Mouse (Mus musculus) cerebellum, postnatal 36 days (tissue): ENCODE measurements around the gene Sbno1.

Source experiments
- DNase-seq, 2 experiments: peaks; one replicate each; pipeline ENCODE4 v3.0.0; 2021 to 2022; ENCODE audit warnings: mixed read lengths in 2 of 2

Sbno1 gene

GRCm38 (mm10) chr5:124444208-124444607 lies 18.4 kb upstream of the Sbno1 start:
- DNase-seq = no peak

GRCm38 (mm10) chr5:124442628-124443027 lies 16.8 kb upstream of the Sbno1 start:
- DNase-seq = no peak

GRCm38 (mm10) chr5:124440094-124440701 lies 14.4 kb upstream of the Sbno1 start:
- DNase-seq = peak in 1 of 2 experiments; percentile 63

GRCm38 (mm10) chr5:124439447-124440093 lies 13.8 kb upstream of the Sbno1 start, which contains the start of gene Kmt5a:
Gene Kmt5a (plus strand): TSS chr5:124439930.
- DNase-seq = peak; percentile 96

- no peak for DNase-seq
Measured at GRCm38 (mm10) chr5:124438746-124439145, 12.9 kb upstream of the Sbno1 start.

GRCm38 (mm10) chr5:124438229-124438628 lies 12.4 kb upstream of the Sbno1 start:
- DNase-seq = no peak

GRCm38 (mm10) chr5:124433048-124433447 lies 7.2 kb upstream of the Sbno1 start:
- DNase-seq = no peak

GRCm38 (mm10) chr5:124432398-124433012 lies 6.7 kb upstream of the Sbno1 start:
- peak; percentile 70 to 83 for DNase-seq

- no peak for DNase-seq
Measured at GRCm38 (mm10) chr5:124426475-124427071, 772 bp upstream of the Sbno1 start.

- DNase-seq = peak in 1 of 2 experiments; percentile 41
Measured at GRCm38 (mm10) chr5:124424723-124425411, 934 bp downstream of the Sbno1 start.

- no peak for DNase-seq
Measured at GRCm38 (mm10) chr5:124424200-124424722, 1.5 kb downstream of the Sbno1 start.

GRCm38 (mm10) chr5:124421786-124422185 lies 4.0 kb downstream of the Sbno1 start:
- DNase-seq = no peak

- DNase-seq = no peak
Measured at GRCm38 (mm10) chr5:124418903-124419302, 6.9 kb downstream of the Sbno1 start.

GRCm38 (mm10) chr5:124412163-124412562 lies 13.6 kb downstream of the Sbno1 start:
- no peak for DNase-seq

- DNase-seq = no peak
Measured at GRCm38 (mm10) chr5:124410808-124411207, 15.0 kb downstream of the Sbno1 start.

- no peak for DNase-seq
Measured at GRCm38 (mm10) chr5:124393726-124394125, 32.1 kb downstream of the Sbno1 start.

GRCm38 (mm10) chr5:124392412-124392811 lies 33.4 kb downstream of the Sbno1 start:
- no peak for DNase-seq

- DNase-seq = peak in 1 of 2 experiments; percentile 11
Measured at GRCm38 (mm10) chr5:124387932-124388331, 37.9 kb downstream of the Sbno1 start.

GRCm38 (mm10) chr5:124380121-124380520 lies 45.7 kb downstream of the Sbno1 start:
- DNase-seq = no peak

GRCm38 (mm10) chr5:124377149-124377548 lies 48.7 kb downstream of the Sbno1 start:
- DNase-seq = no peak

GRCm38 (mm10) chr5:124376401-124376800 lies 49.4 kb downstream of the Sbno1 start:
- DNase-seq = no peak

GRCm38 (mm10) chr5:124374298-124374697 lies 51.5 kb downstream of the Sbno1 start:
- DNase-seq = no peak

- DNase-seq = no peak
Measured at GRCm38 (mm10) chr5:124366721-124367120, 59.1 kb downstream of the Sbno1 start.
